Mouse (Mus musculus) cerebellum, adult 2 months (tissue): ENCODE results near the gene Zfp488. TPM values are rescaled to one million over a fixed set of nuclear protein-coding genes. Genes with fewer than 3 reads are reported as not detected.
A peak's percentile ranks its signal among the peaks of the same experiment; 100 is the strongest.

Experiments
- DNase-seq, 2 experiments: peaks; one replicate each; pipeline ENCODE4 v3.0.0; 2021
- H3K27ac ChIP-seq: fragments of 200-500 bp; 2 replicates; pipeline ENCODE4 v1.5.1; 2012; ENCODE audit warnings: low read length, control low read depth, inconsistent platforms; ENCODE audit not compliant: insufficient read depth
- H3K27me3 ChIP-seq: fragments of 200-500 bp; 2 replicates; pipeline ENCODE4 v1.6.1; 2012; ENCODE audit warnings: inconsistent platforms, mild to moderate bottlenecking, low read length, moderate library complexity; ENCODE audit not compliant: control insufficient read depth, insufficient read depth
- H3K4me1 ChIP-seq: fragments of 200-500 bp; 2 replicates; pipeline ENCODE4 v1.6.1; 2011; ENCODE audit warnings: low read length; ENCODE audit not compliant: control insufficient read depth, insufficient read depth
- H3K4me3 ChIP-seq: fragments of 200-500 bp; replicated peaks from 2 replicates; pipeline ENCODE3; 2011; ENCODE audit warnings: mild to moderate bottlenecking, low read depth, low read length, control low read depth; ENCODE audit not compliant: insufficient read depth
- CTCF ChIP-seq: fragments of 200-500 bp; IDR thresholded peaks from 2 replicates; pipeline ENCODE4 v1.5.1; 2011; ENCODE audit warnings: low read depth, mild to moderate bottlenecking, control low read depth, low read length, moderate library complexity, borderline replicate concordance; ENCODE audit not compliant: insufficient read depth
- POLR2A ChIP-seq: fragments of 200-500 bp; IDR thresholded peaks from 2 replicates; pipeline ENCODE4 v1.6.1; 2011; ENCODE audit warnings: low read length, control low read depth, borderline replicate concordance; ENCODE audit not compliant: insufficient read depth
- WGBS: fragments of 180-500 bp; shearing (Covaris S2); methylation state at CpG from one replicate; pipeline ENCODE4 v1.1.7; 2018; 5-methylcytosine and 5-hydroxymethylcytosine counted together
- polyA plus RNA-seq: library from polyadenylated mRNA; depleted of rRNA; stranded (reverse); fragments of >200 nt; gene quantifications from 2 replicates; pipeline ENCODE4 v1.2.3, GENCODE M21; 2012

The Zfp488 gene
- polyA plus RNA-seq, 1 experiment: 2.3 TPM

GRCm38 (mm10) chr14:33942222-33942621 is 36.3 kb downstream of the Zfp488 start:
- no peak for DNase-seq
- Histone ChIP-seq H3K27me3 (no peaks in the 10 kb centered on the region), H3K4me1 (no peaks in the 10 kb centered on the region), H3K4me3 (no peak overlapping the region), H3K27ac (no peak overlapping the region)
- TF ChIP-seq POLR2A: no peak
- no peak for TF ChIP-seq CTCF
- 91% methylated on average over 5 of the region's 5 CpGs for WGBS

DNA sequence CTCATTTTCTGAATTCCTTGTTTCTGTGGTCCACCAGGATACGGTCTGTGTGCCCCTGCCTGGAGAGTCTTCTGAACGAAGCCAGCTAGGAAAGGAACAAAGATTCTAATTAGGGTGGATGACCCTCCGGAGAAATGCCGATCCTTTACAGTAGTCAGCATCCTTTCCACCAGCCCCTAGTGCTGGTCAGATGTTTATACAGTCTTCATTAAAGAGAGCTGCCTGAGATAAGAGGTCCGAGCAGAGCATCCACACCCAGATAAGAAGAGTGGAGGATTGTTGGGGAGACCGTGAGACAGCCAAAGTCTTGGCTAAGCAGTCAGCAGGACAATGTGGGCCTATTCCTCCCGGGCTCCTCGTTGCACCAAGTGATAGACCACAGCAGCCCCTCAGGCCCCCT is 37.8 kb downstream of the Zfp488 start, which contains the start of gene Gdf2:
TSS of gene Gdf2 (plus strand) at position 301 of the 400 bp plus-strand sequence.
- DNase-seq: no peak
- WGBS: 85% methylated on average over 8 of the region's 8 CpGs
- Histone ChIP-seq H3K27ac (no peak within 1 kb of the TSS), H3K4me3 (no peak within 1 kb of the TSS), H3K4me1 (no peaks in the 10 kb centered on the region), H3K27me3 (no peaks in the 10 kb centered on the region)
- no peak for TF ChIP-seq POLR2A
- no peak for TF ChIP-seq CTCF

DNA sequence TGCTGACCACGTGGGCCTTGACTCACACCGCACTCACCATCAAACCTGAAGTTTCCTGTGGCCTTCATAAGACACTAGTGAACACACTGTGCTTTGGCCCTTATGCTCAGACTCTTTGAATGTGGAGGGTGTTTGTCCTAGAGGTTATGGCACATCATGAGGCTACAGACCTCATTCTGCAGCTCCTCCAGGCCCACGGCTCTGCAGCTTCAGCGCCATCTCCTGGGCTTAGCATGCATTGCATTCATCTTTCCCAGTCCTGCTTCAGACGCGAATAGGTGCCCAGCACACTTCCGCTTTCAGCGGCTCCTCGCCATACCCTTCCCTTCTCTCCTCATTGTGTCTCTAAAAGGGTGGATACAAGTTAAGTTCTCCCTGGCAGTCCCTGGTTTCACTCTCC is 39.4 kb downstream of the Zfp488 start:
- no peaks in the 10 kb centered on the region for H3K27me3 ChIP-seq
- WGBS: 22% methylated on average over 9 of the region's 9 CpGs
- TF ChIP-seq POLR2A (no peak), CTCF (peak; percentile 84)
- peak; percentile 59 to 75 for DNase-seq
- H3K27ac ChIP-seq: no peak overlapping the region
- H3K4me1 ChIP-seq: no peaks in the 10 kb centered on the region
- peak overlapping the region; percentile 50 for H3K4me3 ChIP-seq

DNA sequence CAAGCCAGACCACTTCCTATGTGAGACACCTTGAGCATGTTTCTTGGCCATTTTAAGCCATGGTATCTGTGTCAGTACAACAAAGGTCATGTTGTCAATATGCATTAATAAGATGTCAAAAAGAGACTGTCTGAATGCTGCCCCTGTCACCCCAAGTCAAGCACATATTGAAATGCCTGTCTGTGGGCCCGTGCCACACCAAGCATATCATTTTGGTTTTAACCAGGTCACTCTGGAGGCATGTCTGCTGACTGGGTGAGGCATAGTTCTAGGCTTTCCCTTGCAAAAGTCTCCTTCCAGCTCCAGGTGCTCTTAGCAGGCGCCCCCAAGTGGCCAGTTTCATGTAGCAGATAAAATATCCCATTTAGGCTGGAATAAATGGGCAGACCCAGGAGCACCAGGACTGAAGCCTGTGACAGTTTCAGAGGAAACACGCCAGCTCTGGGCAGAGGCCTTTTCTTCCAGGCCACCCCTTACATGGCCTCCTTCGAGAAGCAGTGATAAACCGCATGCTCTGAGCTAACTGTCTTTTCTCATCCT is 44.7 kb downstream of the Zfp488 start:
- 31% methylated on average over 5 of the region's 5 CpGs for WGBS
- H3K4me1 ChIP-seq: no peaks in the 10 kb centered on the region
- TF ChIP-seq CTCF (0 out of 2 replicates have a peak, but pooled peaks have one; percentile 35), POLR2A (no peak)
- H3K27ac ChIP-seq: no peak overlapping the region
- peak; percentile 31 to 49 for DNase-seq
- no peak overlapping the region for H3K4me3 ChIP-seq
- H3K27me3 ChIP-seq: no peaks in the 10 kb centered on the region

GRCm38 (mm10) chr14:33932935-33933703 is 45.4 kb downstream of the Zfp488 start:
- H3K4me3 ChIP-seq: no peak overlapping the region
- H3K27ac ChIP-seq: no peak overlapping the region
- no peaks in the 10 kb centered on the region for H3K4me1 ChIP-seq
- TF ChIP-seq POLR2A: no peak
- peak; percentile 50 for TF ChIP-seq CTCF
- WGBS: 59% methylated on average over 10 of the region's 10 CpGs
- H3K27me3 ChIP-seq: no peaks in the 10 kb centered on the region
- DNase-seq: peak; percentile 28 to 57

DNA sequence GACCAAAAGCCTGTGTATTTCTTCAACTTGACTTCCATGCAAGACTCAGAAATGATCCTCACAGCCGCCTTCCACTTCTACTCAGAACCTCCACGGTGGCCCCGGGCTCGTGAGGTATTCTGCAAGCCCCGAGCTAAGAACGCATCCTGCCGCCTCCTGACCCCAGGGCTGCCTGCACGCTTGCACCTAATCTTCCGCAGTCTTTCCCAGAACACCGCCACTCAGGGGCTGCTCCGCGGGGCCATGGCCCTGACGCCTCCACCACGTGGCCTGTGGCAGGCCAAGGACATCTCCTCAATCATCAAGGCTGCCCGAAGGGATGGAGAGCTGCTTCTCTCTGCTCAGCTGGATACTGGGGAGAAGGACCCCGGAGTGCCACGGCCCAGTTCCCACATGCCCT is 46.7 kb downstream of the Zfp488 start:
- H3K27me3 ChIP-seq: no peaks in the 10 kb centered on the region
- H3K27ac ChIP-seq: no peak overlapping the region
- no peak for TF ChIP-seq CTCF
- no peak for TF ChIP-seq POLR2A
- 69% methylated on average over 17 of the region's 17 CpGs for WGBS
- H3K4me1 ChIP-seq: no peaks in the 10 kb centered on the region
- no peak overlapping the region for H3K4me3 ChIP-seq
- no peak for DNase-seq

- H3K27me3 ChIP-seq: no peaks in the 10 kb centered on the region; the same call in 1 of the 2 replicates
- H3K4me3 ChIP-seq: peak within 1 kb of the TSS; percentile 14
- H3K27ac ChIP-seq: no peak within 1 kb of the TSS
- WGBS: 2% methylated on average over 85 of the region's 85 CpGs
- TF ChIP-seq CTCF (no peak), POLR2A (no peak)
- DNase-seq: peak in 1 of 2 experiments; percentile 21
- no peaks in the 10 kb centered on the region for H3K4me1 ChIP-seq
Measured at GRCm38 (mm10) chr14:33923168-33924070, 55.1 kb downstream of the Zfp488 start, which contains the start of gene Gdf10. Gene Gdf10, plus strand, starts transcription at chr14:33923587.

- Histone ChIP-seq H3K27me3 (no peaks in the 10 kb centered on the region; the same call in 1 of the 2 replicates), H3K4me1 (no peaks in the 10 kb centered on the region), H3K27ac (no peak overlapping the region), H3K4me3 (peak overlapping the region; percentile 14)
- no peak for DNase-seq
- 27% methylated on average over 8 of the region's 8 CpGs for WGBS
- TF ChIP-seq CTCF: no peak
- no peak for TF ChIP-seq POLR2A
Measured at GRCm38 (mm10) chr14:33922771-33923167, 55.8 kb downstream of the Zfp488 start.
